Mouse (Mus musculus): ENCODE data around the gene Vrk3. TPM values are rescaled to one million over a fixed set of nuclear protein-coding genes. Genes with fewer than 3 reads are reported as not detected.

Vrk3 gene
- polyA plus RNA-seq, 1 experiment from 2014 or later = 36.4 TPM

DNA sequence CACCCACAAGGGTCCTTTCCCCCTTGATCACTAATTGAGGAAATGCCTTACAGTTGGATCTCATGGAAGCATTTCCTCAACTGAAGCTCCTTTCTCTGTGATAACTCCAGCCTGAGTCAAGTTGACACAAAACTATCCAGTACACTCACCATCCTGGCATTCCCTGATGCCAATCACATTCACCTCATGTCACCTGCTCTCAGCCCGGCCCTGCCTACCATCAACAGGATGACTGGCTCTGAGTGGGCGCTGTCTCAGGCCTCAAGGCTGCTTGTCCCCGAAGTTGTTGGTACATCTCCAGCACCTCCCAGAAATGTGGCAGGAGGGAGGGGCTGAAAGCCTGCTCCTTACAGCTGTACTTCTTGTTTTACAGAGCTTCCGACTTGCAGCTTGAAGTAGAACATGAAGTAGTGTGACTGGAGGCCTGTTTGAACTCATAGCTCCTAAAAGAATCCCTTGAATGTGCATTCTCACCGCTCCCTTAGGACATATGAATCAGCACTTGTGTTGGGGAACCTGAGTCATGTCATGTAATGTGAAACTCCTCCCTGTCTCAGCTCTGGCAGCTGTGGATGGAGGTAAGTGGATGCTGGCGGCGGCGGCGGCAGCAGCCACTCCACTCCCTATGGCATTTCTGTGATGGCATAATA, 28.8 kb downstream of the Vrk3 start:
- ATAC-seq (replicated peaks; ENCODE audit: low FRiP score) (no peak), DNase-seq (ENCODE audit: low spot score) (no peak)
- H3K4me3 ChIP-seq (ENCODE audit: low read depth, low read length) = no peak overlapping the region
- peaks cover 5% of the 10 kb centered on the region; the same call in 1 of the 2 replicates for H3K36me3 ChIP-seq (ENCODE audit: control insufficient read depth, insufficient read depth, low read length)
- WGBS = 87% methylated on average over 9 of the region's 9 CpGs
- H3K4me2 ChIP-seq = no peak overlapping the region
- H3K9me3 ChIP-seq (ENCODE audit: control insufficient read depth, low read length) = no peaks in the 10 kb centered on the region
- H3K9ac ChIP-seq (ENCODE audit: low read depth, low read length) = no peak overlapping the region
- no peaks in the 10 kb centered on the region for H3K27me3 ChIP-seq (replicated peaks; ENCODE audit: control insufficient read depth, insufficient read depth, low read length)
- H3K4me1 ChIP-seq (replicated peaks; ENCODE audit: control insufficient read depth, insufficient read depth, low read length) = peaks cover 10% of the 10 kb centered on the region
- no peak overlapping the region for H3K27ac ChIP-seq (ENCODE audit: low read depth, low read length)

DNA sequence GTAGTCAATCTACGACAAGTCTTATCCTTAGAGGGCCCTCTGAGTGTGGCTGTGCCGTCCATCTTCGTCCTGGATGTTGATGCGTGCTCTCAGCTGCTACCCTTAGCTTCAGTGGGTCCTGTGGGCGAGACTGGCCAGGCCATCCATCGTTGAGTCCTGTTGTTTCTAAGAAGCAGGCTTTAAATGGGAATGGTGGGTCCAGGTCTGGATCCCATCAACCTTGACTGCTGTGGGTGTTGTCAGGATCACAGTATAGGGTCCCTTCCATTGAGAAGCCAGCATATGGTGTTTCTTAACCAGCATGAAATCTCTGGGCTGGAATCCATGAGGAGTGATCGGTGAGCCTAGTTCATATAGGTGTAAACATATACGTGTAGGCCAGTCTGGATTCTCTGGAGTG, 31.9 kb downstream of the Vrk3 start:
- H3K9ac ChIP-seq (ENCODE audit: low read depth, low read length) = no peak overlapping the region
- H3K4me1 ChIP-seq (replicated peaks; ENCODE audit: control insufficient read depth, insufficient read depth, low read length) = no peaks in the 10 kb centered on the region
- H3K36me3 ChIP-seq (ENCODE audit: control insufficient read depth, insufficient read depth, low read length) = no peaks in the 10 kb centered on the region; the same call in 1 of the 2 replicates
- WGBS = 78% methylated on average over 8 of the region's 8 CpGs
- H3K27me3 ChIP-seq (replicated peaks; ENCODE audit: control insufficient read depth, insufficient read depth, low read length) = no peaks in the 10 kb centered on the region
- DNase-seq (ENCODE audit: low spot score) = no peak
- H3K4me3 ChIP-seq (ENCODE audit: low read depth, low read length) = no peak overlapping the region
- H3K9me3 ChIP-seq (ENCODE audit: control insufficient read depth, low read length) = no peaks in the 10 kb centered on the region
- no peak for ATAC-seq (replicated peaks; ENCODE audit: low FRiP score)
- H3K27ac ChIP-seq (ENCODE audit: low read depth, low read length) = no peak overlapping the region
- H3K4me2 ChIP-seq = no peak overlapping the region

DNA sequence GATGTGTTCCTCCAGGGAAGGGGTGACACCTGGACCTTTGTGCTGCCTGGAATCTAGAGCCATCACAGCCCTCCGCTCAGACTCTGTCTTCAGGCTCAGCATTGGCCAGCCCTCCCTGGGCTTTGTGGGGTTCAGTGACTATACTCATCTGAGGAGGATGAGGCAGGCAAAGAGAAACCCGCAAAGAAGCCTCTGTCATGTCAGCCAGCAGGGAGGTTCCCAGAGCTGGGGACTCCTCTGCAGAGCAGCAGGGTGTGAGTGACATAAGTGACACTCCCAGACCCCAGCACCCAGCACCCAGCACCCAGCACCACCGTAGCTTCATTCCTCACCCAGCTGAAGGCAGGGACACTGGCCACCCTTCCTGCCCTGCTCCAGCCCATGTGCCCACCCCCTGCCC, 41.3 kb downstream of the Vrk3 start:
- Histone ChIP-seq H3K27ac (ENCODE audit: low read depth, low read length) (no peak overlapping the region), H3K36me3 (ENCODE audit: control insufficient read depth, insufficient read depth, low read length) (no peaks in the 10 kb centered on the region), H3K9me3 (ENCODE audit: control insufficient read depth, low read length) (no peaks in the 10 kb centered on the region), H3K27me3 (replicated peaks; ENCODE audit: control insufficient read depth, insufficient read depth, low read length) (no peaks in the 10 kb centered on the region), H3K9ac (ENCODE audit: low read depth, low read length) (no peak overlapping the region), H3K4me3 (ENCODE audit: low read depth, low read length) (no peak overlapping the region), H3K4me1 (replicated peaks; ENCODE audit: control insufficient read depth, insufficient read depth, low read length) (no peaks in the 10 kb centered on the region), H3K4me2 (no peak overlapping the region)
- ATAC-seq (replicated peaks; ENCODE audit: low FRiP score) (no peak), DNase-seq (ENCODE audit: low spot score) (no peak)
- 68% methylated on average over 3 of the region's 3 CpGs for WGBS

DNA sequence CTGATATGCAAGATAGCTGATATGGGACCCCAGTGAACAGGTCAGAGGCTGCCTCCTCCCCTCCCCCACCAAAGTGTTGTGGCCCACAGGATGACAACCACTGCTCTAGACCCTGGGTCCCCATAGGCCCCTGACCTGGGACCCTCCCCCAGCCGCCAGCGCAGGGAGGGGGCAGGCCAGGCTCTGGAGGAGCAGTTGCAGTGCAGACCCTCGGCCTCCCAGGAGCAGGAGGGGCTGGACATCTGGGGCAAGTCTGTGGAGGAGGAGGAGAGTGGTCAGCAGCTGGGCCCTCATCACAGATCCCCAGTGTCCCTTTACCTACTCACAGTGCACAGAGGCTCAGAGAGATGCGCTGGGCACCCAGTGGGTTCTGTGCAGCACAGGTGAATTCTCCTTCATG, 41.9 kb downstream of the Vrk3 start:
- H3K27me3 ChIP-seq (replicated peaks; ENCODE audit: control insufficient read depth, insufficient read depth, low read length) = no peaks in the 10 kb centered on the region
- WGBS = 51% methylated on average over 4 of the region's 4 CpGs
- no peaks in the 10 kb centered on the region for H3K4me1 ChIP-seq (replicated peaks; ENCODE audit: control insufficient read depth, insufficient read depth, low read length)
- H3K4me2 ChIP-seq = no peak overlapping the region
- H3K36me3 ChIP-seq (ENCODE audit: control insufficient read depth, insufficient read depth, low read length) = no peaks in the 10 kb centered on the region
- H3K9me3 ChIP-seq (ENCODE audit: control insufficient read depth, low read length) = no peaks in the 10 kb centered on the region
- DNase-seq (ENCODE audit: low spot score) (no peak), ATAC-seq (replicated peaks; ENCODE audit: low FRiP score) (no peak)
- no peak overlapping the region for H3K9ac ChIP-seq (ENCODE audit: low read depth, low read length)
- H3K27ac ChIP-seq (ENCODE audit: low read depth, low read length) = no peak overlapping the region
- no peak overlapping the region for H3K4me3 ChIP-seq (ENCODE audit: low read depth, low read length)

DNA sequence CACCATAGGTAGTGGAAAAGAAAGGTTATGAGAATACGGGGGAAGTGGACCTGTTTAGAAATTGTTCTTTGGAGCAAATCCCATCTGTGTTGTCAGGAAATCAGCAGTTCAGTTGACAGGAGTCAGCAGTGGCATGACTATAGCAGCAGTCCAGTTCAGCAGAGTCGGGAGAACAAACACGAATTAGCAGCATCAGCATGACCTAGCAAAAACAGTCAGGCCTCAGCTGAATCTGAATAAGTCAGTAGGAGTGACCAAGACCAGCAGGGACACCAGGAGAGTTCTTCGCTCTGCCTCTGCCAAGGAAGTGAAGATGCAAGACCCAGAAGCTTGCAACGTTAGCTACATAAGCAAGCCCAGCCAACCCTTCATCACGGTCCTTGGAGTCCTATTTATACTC, 44.6 kb downstream of the Vrk3 start:
- WGBS = 82% methylated on average over 6 of the region's 6 CpGs
- no peaks in the 10 kb centered on the region for H3K4me1 ChIP-seq (replicated peaks; ENCODE audit: control insufficient read depth, insufficient read depth, low read length)
- no peak overlapping the region for H3K27ac ChIP-seq (ENCODE audit: low read depth, low read length)
- no peak overlapping the region for H3K4me2 ChIP-seq
- no peak overlapping the region for H3K4me3 ChIP-seq (ENCODE audit: low read depth, low read length)
- no peaks in the 10 kb centered on the region for H3K27me3 ChIP-seq (replicated peaks; ENCODE audit: control insufficient read depth, insufficient read depth, low read length)
- no peaks in the 10 kb centered on the region for H3K36me3 ChIP-seq (ENCODE audit: control insufficient read depth, insufficient read depth, low read length)
- DNase-seq (ENCODE audit: low spot score) (no peak), ATAC-seq (replicated peaks; ENCODE audit: low FRiP score) (no peak)
- no peak overlapping the region for H3K9ac ChIP-seq (ENCODE audit: low read depth, low read length)
- H3K9me3 ChIP-seq (ENCODE audit: control insufficient read depth, low read length) = no peaks in the 10 kb centered on the region; the same call in none of the 2 replicates

DNA sequence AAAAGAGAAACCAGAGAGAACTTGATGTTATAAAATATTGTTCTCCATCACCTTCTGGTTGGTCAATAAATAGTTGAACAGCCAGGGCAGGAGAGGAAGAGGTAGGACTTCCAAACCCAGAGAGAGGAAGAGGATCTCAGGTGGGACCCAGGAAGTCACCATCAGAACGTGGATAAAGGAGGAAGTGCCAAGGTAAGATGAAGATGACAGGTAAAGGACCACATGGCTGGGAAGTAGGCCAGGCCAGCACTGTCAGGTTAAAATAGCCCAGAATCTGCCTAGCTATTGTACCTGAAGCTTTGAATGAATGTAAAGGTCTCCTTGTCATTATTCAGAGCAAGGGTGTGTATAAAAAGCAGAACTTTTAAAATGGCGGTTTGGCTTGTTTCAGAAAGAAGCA, 60.7 kb downstream of the Vrk3 start:
- Histone ChIP-seq H3K4me2 (no peak overlapping the region), H3K27me3 (replicated peaks; ENCODE audit: control insufficient read depth, insufficient read depth, low read length) (no peaks in the 10 kb centered on the region), H3K4me1 (replicated peaks; ENCODE audit: control insufficient read depth, insufficient read depth, low read length) (no peaks in the 10 kb centered on the region), H3K9ac (ENCODE audit: low read depth, low read length) (no peak overlapping the region), H3K36me3 (ENCODE audit: control insufficient read depth, insufficient read depth, low read length) (peaks cover 8% of the 10 kb centered on the region), H3K9me3 (ENCODE audit: control insufficient read depth, low read length) (no peaks in the 10 kb centered on the region), H3K4me3 (ENCODE audit: low read depth, low read length) (no peak overlapping the region), H3K27ac (ENCODE audit: low read depth, low read length) (no peak overlapping the region)
- WGBS = 71% methylated on average over 2 of the region's 2 CpGs
- ATAC-seq (replicated peaks; ENCODE audit: low FRiP score) (no peak), DNase-seq (ENCODE audit: low spot score) (peak; percentile 3)

DNA sequence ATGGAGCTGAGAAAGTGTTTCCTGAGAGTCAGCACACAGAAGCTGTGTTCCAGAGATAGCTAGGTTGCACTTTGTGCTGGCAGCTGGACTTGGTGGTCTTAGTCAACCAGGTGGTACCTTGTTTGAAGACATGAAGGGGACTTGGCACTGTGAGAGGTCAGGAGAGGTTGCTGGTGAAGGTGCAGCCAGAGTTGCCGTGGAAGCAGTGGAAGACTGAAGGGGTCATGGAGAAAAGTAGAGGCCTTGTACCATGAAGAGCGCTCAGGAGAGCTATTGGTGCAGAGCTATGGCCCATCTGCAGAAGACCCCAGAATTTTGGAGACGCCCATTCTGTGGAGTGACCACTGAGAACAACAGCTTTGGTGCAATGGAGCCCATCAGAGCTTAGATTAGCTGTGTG, 61.3 kb downstream of the Vrk3 start:
- WGBS = 75% methylated on average over 3 of the region's 3 CpGs
- ATAC-seq (replicated peaks; ENCODE audit: low FRiP score) = no peak
- Histone ChIP-seq H3K27ac (ENCODE audit: low read depth, low read length) (no peak overlapping the region), H3K9me3 (ENCODE audit: control insufficient read depth, low read length) (no peaks in the 10 kb centered on the region), H3K27me3 (replicated peaks; ENCODE audit: control insufficient read depth, insufficient read depth, low read length) (no peaks in the 10 kb centered on the region), H3K4me1 (replicated peaks; ENCODE audit: control insufficient read depth, insufficient read depth, low read length) (no peaks in the 10 kb centered on the region), H3K9ac (ENCODE audit: low read depth, low read length) (no peak overlapping the region), H3K36me3 (ENCODE audit: control insufficient read depth, insufficient read depth, low read length) (peaks cover 8% of the 10 kb centered on the region), H3K4me3 (ENCODE audit: low read depth, low read length) (no peak overlapping the region), H3K4me2 (no peak overlapping the region)
- peak; percentile 23 for DNase-seq (ENCODE audit: low spot score)

DNA sequence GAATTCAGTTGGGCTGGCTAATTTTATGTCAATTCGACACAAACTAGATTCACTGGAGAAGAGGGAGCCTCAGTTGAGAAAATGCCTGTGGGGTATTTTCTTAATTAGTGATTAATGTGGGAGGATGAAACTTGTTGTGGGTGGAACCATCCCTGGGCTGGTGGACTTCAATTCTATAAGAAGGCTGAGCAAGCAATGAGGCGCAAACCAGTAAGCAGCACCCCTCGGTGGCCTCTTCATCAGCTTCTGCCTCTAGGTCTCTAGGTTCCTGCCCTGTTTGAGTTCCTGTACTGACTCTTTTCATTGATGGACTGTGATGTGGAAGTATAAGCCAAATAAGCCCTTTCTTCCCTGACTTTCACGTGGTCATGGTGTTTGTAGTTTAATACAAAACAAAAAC, 62.2 kb downstream of the Vrk3 start:
- Histone ChIP-seq H3K27ac (ENCODE audit: low read depth, low read length) (no peak overlapping the region), H3K9ac (ENCODE audit: low read depth, low read length) (no peak overlapping the region), H3K4me1 (replicated peaks; ENCODE audit: control insufficient read depth, insufficient read depth, low read length) (peaks cover 5% of the 10 kb centered on the region), H3K27me3 (replicated peaks; ENCODE audit: control insufficient read depth, insufficient read depth, low read length) (no peaks in the 10 kb centered on the region), H3K4me3 (ENCODE audit: low read depth, low read length) (no peak overlapping the region), H3K36me3 (ENCODE audit: control insufficient read depth, insufficient read depth, low read length) (peaks cover 8% of the 10 kb centered on the region), H3K9me3 (ENCODE audit: control insufficient read depth, low read length) (no peaks in the 10 kb centered on the region), H3K4me2 (no peak overlapping the region)
- DNase-seq (ENCODE audit: low spot score) (no peak), ATAC-seq (replicated peaks; ENCODE audit: low FRiP score) (no peak)
- 72% methylated on average over 4 of the region's 4 CpGs for WGBS

DNA sequence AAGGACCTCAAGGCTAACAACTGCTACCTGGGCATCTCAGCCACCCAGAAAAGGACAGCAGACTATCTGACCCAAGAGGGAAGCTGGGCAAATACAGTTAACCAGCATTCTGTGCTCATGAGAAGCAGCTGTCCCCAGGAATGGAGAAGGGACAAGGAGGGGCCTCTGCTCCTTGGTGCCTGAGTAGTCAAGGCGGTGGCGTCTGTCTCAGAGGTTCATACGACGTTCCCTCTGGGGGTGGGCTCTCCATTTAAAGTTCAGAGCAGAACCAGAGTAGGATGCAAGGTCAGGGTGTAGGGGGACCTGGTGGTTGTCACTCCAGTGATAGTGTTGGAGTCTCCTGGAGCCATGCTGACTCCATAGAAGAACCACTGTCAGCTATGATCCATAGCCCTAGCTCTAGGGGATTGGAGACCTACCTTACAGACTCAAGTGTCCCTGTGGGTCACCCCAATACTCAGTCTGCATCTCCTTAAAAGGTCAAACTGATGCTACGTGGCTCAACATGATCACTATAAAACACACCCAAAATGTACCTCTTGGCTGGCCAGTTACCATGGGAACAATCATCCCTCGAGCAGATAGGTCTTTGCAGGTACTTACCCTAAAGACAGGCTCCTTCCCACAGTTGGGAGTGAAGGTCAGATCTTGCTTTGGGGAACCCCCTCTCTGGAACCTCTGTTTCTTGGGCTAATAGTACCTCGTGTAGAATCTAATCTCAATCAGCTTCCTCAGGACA, 62.8 kb downstream of the Vrk3 start:
- Histone ChIP-seq H3K27me3 (replicated peaks; ENCODE audit: control insufficient read depth, insufficient read depth, low read length) (no peaks in the 10 kb centered on the region), H3K27ac (ENCODE audit: low read depth, low read length) (no peak overlapping the region), H3K36me3 (ENCODE audit: control insufficient read depth, insufficient read depth, low read length) (peaks cover 8% of the 10 kb centered on the region), H3K9me3 (ENCODE audit: control insufficient read depth, low read length) (no peaks in the 10 kb centered on the region), H3K9ac (ENCODE audit: low read depth, low read length) (no peak overlapping the region), H3K4me3 (ENCODE audit: low read depth, low read length) (no peak overlapping the region), H3K4me2 (no peak overlapping the region), H3K4me1 (replicated peaks; ENCODE audit: control insufficient read depth, insufficient read depth, low read length) (peaks cover 5% of the 10 kb centered on the region)
- 81% methylated on average over 7 of the region's 7 CpGs for whole genome bisulfite sequencing
- DNase-seq (ENCODE audit: low spot score) (no peak), ATAC-seq (replicated peaks; ENCODE audit: low FRiP score) (no peak)
